Mouse (Mus musculus) kidney, adult 11 months (tissue): Measurements from ENCODE around the gene Lamp1.

Experiments
- DNase-seq: peaks from one replicate; pipeline ENCODE4 v3.0.0; 2022

Lamp1 gene

DNA sequence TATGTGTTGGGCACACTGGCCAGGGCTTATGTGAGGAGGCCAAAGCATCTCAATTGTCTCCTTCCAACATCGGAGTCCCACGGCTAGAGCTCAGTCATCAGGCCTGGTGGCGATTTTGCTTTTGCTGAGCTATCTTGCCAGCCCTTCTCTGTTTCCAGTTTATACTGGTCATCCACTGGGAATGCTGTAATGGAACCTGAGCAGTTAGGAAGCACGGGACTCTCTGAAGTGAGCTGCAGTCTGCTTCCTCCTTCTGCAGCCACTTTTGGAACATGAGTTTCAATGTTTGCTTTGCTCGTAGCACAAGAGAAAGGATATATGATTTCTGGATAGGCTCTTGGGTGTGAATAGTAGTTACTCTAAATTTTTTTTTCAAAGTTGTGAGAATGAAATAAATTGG lies 5.4 kb downstream of the Lamp1 start:
- DNase-seq, result no peak

DNA sequence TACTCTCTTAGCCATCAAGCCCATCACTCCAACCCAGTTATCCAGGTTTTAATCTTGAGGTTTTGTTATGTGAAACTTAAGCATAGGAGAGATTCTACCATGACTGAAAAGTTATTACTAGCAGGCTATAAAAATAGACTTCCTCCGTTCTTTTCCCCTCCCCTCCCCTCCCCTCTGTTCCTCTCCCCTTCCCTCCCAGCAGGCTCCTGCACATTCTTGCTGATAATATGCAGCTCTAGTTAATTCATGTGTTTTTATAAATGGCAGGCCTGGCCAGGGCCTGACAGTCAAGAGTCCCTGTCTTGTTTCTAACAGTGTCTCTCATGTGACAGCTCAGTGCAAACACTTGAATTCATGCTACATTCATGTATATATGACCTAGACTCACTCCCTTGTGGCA lies 11.5 kb downstream of the Lamp1 start:
- no peak for DNase-seq

DNA sequence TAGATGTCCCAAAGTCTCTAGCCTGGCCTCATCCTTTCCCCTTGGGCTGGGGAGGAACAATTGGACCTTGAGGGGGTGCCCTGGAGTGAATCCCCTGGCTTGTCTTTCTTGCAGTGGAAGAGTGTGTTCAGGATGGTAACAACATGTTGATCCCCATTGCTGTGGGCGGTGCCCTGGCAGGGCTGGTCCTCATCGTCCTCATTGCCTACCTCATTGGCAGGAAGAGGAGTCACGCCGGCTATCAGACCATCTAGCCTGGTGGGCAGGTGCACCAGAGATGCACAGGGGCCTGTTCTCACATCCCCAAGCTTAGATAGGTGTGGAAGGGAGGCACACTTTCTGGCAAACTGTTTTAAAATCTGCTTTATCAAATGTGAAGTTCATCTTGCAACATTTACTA lies 15.3 kb downstream of the Lamp1 start:
- no peak for DNase-seq

DNA sequence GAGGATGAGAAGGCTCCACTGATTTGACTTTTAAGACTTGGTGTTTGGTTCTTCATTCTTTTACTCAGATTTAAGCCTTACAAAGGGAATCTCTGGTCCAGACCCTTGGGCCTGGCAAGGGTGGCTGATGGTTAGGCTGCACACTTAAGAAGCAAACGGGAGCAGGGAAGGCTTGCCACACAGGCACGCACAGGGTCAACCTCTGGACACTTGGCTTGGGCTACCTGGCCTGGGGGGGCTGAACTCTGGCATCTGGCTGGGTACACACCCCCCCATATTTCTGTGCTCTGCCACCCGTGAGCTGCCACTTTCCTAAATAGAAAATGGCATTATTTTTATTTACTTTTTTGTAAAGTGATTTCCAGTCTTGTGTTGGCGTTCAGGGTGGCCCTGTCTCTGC lies 15.8 kb downstream of the Lamp1 start:
- DNase-seq, result peak; percentile 47

DNA sequence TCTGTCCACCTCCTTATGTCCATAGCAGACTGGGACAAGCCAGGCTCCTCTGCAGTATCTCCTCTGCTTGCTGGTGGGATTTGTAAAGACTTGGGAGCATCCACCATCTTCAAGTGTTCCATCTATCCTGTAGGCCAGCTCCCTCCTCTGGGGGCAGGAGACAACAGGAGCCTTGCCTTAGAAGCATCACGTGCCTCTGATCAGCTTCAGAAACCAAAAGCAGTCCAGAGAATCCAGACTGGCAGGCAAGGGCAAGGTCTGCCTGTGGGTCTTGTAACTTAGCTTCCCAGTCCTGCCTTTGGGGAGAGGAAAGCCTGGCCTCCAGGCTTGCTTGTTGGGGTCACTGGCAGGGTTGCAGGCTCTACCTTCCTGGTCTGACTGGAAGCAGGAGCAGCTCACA lies 16.7 kb downstream of the Lamp1 start:
- peak; percentile 52 for DNase-seq

DNA sequence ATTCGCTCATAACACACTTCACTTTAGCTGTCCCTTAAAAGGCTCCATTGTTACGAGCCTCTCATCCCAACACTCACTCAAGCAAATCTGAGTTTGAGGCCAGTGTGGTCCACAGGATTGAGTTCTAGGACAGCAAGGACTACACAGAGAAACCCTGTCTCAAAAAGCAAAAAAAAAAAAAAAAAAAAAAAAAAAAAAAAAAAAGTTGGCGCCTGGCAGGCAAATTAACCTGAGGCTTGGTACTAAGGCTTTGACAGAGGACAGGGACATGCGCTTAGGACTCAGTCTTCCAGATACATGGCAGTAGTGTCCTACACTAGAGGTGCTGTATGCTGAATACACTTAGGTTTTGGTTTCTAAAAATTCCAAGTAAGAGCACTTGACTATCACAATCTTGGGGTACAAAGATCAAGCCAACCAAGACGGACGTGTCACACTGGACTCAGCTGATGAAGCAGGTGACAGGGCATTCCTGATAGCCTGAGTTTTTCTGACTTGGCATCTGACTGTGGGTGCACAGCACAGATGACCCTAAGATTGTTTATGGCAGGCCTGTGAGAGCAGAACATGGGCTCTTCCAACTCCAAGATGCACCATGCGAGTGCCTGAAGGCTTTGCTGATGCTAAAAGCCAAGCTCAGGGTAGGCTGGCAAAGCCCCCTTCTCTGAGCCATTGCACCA lies 18.4 kb downstream of the Lamp1 start:
- DNase-seq, result no peak

DNA sequence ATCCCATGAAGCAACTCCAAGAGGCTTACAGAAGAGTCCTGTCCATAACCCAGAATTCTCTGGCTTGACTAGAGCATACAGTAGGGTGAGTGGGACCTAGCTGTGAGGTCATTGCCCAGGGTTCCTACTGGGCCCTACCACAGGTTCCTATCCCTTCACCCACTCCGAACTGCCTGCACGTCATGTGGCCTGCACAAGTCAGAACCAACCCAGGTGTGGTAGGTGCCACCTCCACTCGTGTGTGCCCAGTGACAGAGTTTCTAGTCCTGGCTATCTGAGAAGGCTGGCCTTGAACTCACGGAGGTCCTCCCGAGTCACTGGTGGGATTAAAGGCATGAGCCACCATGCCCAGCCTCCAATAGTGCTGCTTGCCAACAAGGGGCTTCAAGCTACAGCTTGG lies 19.2 kb downstream of the Lamp1 start:
- DNase-seq, result no peak

DNA sequence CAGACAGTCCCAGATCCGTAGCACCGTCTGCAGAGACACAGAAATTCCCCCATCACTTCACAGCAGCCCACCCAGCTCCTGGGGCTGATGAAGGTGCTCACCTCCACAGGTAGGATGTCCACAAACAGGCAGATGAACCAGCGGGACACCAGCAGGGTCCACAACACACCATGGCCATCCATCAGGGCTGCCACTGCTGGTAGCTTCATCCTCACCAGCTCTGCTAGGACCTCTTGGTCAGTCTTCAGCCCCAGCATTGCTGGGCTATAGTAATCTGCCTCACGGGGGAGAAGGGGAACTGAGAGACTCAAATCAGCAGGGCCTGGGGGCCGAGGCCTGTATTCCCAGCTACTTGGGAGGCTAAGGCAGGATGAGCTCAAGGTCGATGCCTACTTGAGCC lies 20.5 kb downstream of the Lamp1 start:
- DNase-seq, result no peak

DNA sequence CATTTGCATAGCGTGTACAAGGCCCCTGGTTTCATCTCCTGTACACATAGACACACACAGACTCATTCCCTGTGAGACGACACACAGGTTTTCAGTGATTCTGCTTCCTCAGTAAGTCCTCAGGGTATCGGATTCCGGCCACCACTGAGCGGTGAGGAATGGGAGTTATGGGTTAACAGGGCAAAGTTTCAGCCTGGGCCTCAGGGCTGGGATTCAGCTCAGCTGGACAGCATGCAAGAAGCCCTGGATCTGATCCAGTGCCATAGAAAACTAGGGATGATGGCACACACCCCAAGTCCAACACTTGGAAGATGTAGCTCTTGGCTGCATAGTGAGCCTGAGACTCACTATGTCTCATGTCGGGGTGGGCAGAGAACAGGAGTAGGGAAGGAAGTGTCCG lies 21.0 kb downstream of the Lamp1 start:
- peak; percentile 34 for DNase-seq

DNA sequence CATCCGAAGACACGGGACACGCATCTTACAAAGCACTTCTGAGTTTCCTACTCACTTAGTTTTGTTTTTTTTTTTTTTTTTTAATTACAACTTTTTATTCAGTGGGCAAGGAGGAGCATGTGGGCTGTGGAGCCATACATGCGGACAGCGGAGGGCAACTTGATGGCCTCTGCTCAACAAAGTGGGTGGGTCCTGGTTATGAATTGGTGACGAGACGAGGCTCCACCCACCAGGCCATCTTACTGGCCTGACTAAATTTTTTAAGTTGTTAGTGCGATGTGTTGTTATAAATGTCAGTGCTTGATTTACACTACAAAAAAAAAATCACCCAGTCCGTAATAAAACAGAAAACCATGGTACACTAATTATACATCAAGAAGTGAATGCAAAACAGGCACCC lies 21.4 kb downstream of the Lamp1 start:
- DNase-seq, result no peak

DNA sequence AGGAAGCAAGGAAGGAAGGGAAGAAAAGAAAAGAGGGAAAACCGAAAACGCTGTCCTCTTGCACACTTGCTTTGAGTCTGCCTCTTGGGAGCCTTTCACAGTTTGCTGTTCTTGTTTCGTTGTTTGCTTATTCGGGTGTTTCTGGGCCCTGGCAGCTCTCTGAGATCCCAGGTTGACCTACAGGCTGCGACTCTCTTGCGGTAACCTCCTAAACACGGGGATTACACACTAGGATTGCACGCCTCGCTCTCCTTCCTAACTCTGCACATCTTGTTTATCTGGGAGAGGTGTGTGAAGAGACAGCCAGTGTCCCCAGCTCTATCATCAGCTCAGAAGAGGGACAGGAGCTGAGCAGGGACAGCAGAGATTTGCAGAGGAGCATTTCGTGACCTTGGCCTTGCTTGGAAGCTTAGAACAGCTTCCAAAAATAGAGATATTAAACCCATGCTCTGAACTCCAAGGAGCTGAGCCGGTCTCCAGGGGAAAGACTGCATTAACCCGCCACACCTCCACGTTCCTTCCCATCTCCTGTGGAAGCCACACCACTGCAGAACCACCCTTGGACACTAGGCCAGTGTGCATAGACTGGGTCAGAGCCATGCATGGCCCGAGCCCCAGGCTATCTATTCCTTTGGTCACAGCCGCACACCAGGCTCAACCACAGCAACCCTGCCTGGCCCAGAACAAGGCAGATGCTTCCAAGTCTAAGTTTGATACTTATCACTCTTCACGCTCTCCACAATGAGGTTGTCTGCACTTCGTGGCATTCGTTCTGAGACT lies 22.1 kb downstream of the Lamp1 start:
- no peak for DNase-seq

DNA sequence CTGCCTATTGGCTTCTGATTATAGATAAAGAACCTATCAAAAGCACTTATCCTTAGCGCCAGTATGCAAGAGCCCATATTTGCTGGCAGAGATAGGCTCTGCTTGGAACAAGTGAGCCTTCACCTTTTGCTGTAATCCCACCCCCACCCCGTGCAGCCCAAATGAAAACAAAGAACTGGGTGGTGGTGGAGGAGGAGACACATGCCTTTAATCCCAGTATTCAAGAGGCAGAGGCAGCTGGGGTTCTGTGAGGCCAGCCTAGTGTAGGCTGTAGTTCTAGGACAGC lies 22.7 kb downstream of the Lamp1 start:
- no peak for DNase-seq

DNA sequence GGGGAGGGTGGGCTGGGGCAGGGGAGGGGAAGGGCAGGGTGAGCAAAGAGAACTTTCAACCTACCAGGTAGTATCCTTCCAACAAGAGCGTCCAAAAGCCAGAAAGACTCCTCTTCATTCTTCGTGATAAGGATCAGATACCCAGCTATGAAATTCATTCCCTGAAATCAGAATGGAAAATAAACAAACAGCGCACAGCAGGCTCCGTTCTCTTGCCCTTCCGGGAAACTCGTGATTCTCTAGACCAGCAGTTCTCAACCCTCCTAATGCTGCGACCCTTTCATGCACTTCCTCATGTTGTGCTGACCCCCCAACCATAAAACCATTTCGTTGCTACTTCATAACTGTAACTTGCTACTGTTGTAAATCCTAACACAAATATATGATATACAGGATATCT lies 27.9 kb downstream of the Lamp1 start:
- DNase-seq, result no peak

DNA sequence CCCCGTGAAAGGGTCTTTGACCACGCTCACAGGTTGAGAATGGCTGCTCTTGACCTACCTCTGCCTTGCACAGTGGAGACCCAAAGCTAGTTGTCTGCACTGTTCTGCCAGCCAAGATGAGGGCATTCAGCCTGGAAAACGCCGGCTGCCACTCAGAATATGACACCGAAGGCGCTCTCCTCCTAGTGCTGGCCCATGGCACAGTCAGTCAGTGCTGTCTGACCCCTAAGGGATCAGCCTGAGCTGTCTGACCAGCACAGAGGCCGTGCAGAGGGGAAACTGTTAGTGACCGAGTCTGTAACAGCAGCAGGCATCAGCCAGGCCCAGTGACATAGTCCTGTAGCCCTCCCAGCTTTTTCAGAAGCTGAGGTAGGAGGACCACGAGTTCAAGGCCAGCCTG lies 28.3 kb downstream of the Lamp1 start:
- DNase-seq, result no peak

DNA sequence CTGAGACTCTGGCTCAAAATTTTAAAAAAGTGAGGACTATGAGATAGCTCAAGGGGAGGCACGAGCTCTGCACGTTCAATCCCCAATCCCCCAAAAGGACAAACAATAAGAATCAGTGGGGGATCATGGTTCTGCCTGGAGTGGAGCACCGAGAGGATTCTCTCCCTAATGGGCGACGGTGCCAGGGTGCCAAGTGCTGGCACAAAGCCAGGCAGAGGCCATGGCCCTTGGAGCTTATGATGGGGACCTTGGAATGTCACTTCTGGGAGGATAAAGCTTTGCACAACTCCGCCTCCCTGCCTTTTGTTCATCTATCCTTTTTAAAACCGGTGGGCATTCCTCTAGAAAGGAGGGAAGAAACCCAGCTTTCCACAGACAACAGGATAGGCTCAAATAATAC lies 28.7 kb downstream of the Lamp1 start:
- no peak for DNase-seq

DNA sequence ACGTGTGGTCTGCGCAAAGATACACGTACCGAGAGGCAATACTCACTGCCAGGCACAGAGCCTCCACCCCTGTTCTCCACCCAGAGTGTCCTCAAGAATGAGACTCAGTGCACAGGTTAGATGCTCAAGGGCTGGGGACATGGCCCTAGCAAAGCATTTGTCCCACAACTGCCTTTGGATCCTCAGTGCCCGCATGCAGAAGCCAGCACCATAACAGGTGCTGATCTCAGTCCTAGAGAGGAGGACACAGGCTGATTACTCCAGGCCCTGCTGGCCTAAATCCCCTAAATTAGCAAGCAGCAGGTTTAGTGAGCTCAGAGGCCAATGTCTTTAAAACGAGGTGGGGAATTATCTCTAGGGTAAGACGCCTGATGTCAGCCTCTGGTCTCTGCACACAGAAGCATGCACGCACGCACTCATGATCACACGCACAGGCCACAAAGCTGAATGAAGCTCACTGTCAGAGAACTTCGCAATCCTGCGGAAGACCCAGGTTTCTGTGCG lies 29.1 kb downstream of the Lamp1 start:
- DNase-seq, result no peak

DNA sequence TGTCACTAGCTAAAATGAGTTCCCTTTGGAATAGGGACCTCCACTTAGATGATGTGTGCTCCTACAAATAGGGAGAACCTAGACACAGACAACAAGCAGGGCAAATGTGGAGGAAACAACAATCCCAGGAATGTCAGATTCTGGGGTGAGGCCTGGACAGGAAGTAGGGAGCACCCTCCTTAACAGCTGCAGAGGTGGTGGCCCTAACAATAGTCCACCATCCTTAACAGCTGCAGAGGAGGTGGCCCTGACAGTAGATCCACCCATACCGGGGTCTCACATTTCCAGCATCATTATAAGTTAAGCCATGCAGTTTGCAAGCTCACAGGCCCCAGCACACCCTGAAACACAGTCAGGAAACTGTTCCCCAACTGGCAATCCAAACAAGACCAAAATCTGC lies 29.9 kb downstream of the Lamp1 start:
- DNase-seq, result no peak

DNA sequence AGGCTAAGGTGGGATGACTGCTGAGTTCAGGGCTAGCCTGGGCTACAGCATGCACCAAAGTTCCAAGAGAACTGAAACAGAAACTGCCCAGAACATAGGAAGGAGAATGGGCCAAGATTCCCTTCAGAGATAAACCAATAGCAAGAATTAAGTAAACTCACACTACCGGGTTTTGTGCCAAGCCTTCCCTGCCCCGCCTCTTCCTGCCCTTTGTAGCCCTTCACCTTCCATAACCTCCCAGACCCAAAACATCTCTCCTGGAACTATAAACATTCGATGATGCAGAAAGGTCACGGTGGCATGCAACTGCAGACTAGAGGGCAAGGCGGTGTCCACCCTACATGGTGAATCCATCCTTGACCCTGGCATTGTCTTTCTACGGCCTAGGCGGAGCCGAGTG lies 31.3 kb downstream of the Lamp1 start:
- DNase-seq, result no peak

DNA sequence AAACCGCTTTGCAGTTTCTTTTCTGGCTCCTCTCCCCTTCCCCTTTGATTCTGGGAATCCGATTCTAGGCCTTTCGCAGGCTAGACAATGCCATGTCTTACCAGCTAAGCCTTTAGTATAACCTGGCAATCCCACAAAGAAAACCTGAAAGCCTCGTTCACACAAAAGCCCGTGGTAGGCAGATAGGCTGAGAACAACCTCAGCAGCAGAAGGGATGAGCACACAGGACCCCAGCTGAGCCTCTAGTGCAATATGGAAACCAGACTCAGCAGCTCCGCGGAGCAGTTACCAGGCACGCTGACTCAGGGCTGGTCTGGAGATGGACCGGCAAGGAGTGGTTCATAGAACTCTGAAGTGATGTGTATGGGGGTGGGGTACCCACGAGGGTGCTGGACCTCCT lies 35.9 kb downstream of the Lamp1 start:
- no peak for DNase-seq

DNA sequence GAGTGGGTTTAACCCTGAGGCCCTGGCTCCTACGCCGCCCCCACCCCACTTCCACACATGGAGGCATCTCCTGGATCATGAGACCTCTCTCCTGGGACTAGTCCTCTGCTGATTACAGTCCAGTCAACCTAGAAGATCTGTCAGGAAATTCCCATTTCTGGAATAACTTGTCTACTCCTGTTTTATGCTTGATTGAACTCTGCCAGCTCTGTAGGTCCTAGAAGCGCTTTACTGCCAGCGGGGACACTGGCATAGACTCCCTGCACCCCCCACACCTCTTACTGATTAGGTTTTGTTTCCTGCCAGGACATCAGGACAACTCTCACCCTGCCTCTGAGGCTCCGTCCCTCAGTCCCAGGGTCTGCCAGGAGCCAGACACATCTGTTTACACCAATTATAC lies 38.5 kb downstream of the Lamp1 start:
- no peak for DNase-seq

DNA sequence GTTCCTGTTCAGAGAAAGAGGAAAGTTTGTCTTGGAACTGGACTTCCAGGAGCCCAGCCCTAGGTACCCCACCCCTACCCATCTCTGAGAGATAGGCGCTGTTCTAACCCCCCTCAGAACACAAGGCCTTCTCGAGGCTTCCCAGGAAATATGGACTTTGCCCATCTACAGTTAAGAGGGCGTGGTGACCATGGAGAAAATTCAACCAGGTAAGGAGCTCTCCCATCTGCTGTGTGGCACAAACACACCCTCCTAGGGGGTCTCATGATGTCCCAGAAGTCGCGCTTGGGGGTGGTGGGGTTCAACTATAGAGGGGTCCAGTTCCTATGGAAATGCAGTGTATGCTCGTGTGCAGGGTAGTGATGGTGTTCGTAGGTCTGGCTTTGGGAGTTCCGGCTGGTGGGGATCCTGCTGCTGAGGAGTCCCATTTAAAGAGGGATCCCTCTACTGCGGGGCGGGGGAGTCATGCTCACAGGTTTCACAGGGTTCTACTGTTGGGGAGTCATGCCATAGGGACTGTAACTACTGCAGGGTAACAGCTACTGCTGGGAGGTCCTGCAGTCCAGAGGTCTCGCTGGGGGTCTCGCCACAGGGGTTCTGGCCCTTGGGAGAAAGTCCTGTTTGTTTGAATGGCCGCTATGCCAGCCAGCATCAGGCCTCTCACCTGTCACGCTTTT lies 40.6 kb downstream of the Lamp1 start:
- peak; percentile 61 for DNase-seq

DNA sequence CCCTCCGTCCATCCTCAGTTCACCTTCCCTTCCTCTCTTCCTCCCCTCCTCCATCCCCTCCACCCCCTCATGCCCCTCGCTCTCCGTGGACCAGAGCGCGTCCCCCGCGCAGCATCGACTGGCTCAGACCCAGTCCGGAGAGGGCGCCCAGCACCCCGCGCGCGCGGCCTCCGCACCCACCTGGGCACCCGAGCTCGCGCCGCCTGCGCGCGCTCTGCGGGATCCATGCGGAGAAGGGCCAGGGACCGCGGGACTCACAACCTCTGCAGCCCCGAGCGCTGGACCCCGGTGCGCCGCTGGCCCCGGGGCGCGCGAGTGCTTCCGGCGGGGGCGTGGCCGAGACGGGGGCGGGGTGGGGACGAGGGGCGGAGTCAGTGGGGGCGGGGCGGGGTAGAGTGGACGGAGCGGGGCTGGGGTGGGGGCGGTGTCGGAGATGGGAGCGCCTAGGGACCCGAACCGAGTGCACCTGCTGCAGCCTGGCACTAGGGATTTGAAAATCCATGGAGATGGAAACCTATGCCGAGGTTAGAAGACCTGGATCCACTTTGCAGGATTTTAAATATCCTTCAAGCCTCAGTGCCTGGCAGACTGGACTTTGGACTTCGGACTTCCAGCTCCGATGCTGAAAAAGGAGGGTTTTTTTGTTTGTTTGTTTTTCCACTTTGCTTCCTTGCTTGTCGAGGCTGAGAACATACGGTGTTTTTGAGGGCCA lies 41.5 kb downstream of the Lamp1 start, which contains the start of gene Grtp1:
Gene Grtp1 (minus strand): TSS at position 320 of the 712 bp plus-strand sequence.
- peak; percentile 65 for DNase-seq

DNA sequence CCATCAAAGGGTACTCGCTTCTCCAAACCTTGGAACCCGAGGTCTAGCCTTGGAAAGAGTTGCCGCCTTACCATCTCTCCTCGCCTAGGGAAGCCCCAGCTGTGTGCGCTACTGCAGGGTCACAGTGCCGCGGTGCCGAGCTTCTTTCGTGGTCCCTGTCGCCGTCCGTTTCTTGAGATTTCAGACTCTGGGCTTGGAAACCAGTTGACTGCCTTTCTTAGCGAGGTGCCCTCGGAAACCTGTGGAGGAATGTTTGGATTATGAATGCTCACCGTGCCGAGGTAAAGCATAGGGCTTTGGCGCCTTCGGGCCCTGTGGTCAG lies 42.0 kb downstream of the Lamp1 start:
- no peak for DNase-seq

DNA sequence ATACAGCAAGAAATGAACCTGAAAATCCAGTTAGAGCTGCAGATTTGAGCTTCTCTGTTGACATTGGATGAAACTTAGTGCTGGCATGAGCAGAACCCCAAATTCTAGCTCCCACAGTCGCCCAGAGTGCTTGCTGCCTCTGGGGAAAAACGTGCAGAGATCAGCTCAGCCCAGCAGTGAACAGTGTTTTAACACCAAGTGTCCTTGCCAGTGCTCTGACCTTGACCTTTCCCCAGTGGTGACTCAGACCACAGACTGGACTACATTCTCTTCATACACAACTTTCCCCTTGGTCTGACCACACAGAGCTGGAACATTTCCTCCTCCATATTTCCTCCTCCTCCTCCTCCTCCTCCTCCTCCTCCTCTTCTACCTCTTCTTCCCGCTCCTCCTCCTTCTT lies 43.1 kb downstream of the Lamp1 start:
- DNase-seq, result no peak
